Mouse (Mus musculus) layer of hippocampus, adult 8-10 months (tissue): Measurements from ENCODE around the gene Lsm5. TPM values are rescaled to one million over a fixed set of nuclear protein-coding genes. Genes with fewer than 3 reads are reported as not detected.

Experiments used
- DNase-seq, 2 experiments: peaks; one replicate each; pipeline ENCODE4 v3.0.0; 2022; ENCODE audit warnings: low spot score in 2 of 2
- total RNA-seq, 4 experiments: library from RNA; stranded (reverse); gene quantifications; 2 replicates each; pipeline ENCODE4 v1.2.4; 2022

Gene Lsm5
- 10 to 100 TPM in 3 of 4 experiments, 1 to 10 TPM in 1; 8.4 to 20.5 (median 15.1) TPM for total RNA-seq

DNA sequence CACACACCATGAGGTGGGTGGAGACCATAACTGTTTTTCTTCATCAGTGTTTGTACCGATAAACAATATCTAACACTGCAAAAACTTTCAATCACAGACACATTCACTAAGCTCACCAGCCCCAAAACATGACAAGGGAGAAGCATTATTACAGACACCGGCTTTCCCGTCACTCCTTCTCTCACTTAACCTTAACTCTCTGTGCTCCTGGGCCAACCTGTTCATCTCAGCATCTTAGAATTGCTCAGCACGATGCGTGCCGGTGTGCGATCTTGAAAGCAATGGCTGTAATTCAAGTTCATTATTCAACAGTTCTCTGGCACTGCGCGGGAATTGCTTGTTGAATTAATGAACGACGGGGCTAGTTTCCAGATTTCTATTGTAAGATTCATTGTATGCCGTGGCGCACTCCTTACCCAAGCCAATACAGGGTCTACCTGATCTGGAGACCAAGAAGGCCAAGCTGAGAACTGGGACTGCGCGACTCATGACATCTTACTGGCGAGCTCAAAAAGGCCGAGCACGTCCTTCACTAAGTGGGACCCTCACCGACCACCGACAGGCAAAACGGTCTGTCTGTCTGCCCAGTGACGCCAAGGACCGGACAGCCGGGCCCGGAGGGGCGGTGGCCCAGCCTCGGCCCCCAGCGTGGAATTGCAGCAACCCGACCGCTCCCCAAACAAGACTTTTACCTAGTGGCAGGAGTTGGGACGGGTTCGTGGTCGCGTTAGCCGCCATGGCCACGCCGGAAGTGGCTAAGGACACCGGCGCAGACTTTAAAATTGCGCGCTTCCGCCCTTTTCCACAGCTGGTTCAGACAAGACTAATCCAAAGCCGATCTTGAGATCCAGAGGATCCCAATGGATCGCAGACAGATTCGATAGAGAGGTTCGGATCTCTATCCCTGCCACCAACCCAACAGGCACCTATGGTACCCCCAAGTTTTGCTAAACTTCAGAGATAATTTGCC, at the start of gene Lsm5:
TSS of gene Lsm5 (minus strand) at position 780 of the 970 bp plus-strand sequence.
- DNase-seq, result peak; percentile 73 to 89

DNA sequence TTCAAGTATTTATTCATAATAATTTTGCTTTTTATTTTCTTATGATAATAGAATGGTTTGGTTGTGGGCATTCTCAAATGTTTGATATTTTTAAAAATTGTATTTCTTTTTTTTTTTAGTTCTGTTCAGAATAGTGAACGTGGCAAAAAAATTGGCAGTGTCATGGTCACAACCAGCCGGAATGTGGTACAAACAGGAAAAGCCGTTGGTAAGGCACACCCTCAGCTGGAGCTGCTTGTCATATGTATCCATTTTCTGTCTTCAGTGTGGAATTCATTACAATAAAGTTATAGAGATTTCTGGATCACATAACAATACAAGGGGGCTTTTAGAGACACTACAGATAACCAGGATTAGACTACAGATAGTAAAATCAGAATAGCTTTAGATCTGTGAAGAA, 49.2 kb upstream of the Lsm5 start:
- DNase-seq, result no peak

DNA sequence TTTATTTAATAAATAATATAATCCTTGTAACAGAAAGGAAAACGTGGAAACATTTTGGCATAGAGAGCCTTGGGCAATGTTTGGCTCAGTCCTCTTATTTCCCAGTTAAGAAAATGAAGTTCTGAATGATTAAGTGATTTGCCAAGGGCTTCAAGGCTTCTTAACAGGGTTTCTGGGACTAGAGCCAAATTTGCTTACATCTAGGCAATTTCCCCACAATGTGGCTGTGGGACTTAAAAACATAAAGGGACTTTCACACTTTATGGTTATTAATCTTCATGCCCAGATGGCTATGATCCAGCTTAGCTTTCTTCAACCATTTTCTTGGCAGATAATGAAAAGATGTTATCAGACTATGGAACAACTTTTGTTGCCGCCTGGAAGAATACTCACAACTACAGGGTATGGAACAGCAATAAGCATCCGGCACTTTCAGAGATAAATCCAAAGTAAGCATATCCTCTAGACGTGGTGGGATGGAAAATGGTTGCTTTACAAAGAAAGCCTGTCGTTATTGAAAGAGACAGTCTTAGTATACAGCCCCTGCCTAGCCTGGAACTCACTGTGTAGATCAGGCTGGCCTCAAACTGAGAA, 41.5 kb upstream of the Lsm5 start:
- DNase-seq, result no peak

DNA sequence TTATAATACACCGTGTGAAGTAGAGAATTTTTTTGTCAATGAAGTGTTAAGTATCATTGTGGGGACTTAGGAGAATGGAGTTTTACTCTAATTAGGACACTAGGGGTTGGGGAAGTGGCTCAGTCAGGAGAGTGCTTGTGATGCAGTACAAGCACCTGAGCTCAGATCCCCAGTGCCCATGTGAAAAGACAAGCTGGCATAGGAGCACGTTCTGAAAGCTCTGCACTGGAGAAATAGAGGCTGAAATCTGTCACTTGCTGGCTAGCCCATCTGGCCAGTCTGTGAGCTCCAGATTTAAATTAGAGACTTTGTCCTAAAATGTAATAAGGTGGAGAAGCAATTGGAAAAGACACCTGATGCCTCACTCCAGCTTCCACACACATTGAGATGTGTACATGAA, 28.0 kb upstream of the Lsm5 start:
- DNase-seq, result peak in 1 of 2 experiments; percentile 22

DNA sequence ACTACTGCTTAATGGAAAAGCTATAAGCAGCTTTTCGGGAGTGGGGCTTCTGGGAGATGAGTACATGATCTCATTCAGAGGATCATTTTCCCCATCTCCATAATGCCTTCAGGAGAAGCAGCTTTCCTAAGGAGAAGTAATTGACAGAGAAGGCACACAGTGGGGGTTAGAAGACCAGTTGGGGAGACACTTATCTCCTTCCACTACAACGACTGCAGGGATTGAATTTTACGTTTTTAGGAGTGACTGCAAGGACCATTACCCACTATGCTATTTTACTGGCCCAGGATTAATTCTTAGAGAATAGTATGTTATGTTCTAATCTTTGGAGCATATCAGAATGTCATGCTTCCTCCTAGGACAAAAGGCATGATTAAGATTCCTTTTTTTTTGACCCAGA, 16.4 kb upstream of the Lsm5 start:
- no peak for DNase-seq

DNA sequence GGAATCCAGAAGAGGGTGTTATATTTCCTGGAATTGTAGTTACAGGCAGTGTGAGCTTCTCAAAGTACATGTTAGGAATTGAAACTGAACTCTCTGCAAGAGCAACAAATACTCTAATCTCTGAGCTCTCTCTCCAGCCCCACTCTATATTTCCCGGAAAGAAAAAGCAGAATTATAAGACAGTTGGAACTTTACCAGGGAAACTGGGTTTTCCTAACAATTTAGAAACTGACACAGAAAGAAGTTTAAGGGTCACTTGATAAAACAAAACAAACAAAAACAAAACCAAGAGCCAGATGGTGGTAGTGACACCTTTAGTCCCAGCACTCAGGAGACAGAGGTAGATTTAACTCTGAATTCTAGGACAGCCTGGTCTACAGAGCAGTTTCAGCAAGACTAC, 14.6 kb upstream of the Lsm5 start:
- DNase-seq, result no peak

DNA sequence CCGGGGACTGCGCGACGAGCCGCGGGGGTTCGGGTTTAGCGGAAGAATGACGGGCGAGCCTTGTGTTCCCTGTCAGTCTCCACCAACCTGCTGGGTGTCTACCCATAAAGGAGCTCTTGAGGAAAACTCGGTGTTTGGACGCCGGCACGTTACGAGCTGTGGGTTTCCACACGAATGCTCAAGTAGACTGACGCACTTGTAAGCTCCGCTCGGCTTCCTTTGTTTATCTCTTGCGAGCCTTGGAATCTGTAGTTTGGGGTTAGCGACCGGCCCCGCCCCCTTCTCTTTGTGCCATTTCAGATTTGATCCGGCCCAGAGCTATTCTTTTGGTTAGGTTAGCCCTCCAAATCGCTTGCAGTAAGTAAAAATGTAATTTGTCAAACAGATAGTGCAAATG, 10.8 kb upstream of the Lsm5 start:
- peak in 1 of 2 experiments; percentile 19 for DNase-seq

DNA sequence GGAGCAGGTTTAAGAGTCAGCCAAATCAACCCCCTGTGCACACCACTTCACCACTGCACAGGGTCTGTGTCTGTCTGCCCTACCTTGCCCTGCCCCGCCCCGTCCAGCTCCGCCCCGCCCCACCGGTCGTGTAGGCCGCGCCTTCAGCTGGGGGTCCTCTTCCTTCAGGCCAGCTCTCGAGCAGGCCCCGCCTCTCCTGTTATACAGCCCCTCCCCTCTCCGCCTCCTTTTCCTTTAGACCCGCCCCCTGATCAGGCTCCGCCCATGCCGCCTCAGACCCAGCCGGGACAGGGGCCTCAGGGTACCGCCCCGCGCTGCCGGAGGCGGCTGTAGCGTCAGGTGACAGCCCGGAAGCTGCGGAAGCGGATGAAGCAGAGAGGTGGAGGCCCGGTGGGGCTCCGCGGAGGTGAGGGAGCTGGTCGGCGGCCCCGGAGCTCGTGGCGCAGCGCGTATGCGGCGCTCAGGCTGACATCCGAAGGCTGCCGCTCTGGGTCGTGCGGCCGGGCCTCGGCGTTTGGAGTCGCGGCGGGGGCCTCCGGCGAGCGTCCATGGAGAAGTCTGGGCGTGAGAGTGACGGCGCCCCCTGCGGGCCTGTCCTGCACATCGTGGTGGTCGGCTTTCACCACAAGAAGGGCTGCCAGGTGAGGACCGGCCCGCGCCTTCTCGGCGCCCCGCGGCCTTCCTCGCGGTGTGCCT, 10.2 kb upstream of the Lsm5 start, which contains the start of gene Avl9:
TSS of gene Avl9 (plus strand) at position 326 of the 696 bp plus-strand sequence.
- peak; percentile 95 to 96 for DNase-seq

DNA sequence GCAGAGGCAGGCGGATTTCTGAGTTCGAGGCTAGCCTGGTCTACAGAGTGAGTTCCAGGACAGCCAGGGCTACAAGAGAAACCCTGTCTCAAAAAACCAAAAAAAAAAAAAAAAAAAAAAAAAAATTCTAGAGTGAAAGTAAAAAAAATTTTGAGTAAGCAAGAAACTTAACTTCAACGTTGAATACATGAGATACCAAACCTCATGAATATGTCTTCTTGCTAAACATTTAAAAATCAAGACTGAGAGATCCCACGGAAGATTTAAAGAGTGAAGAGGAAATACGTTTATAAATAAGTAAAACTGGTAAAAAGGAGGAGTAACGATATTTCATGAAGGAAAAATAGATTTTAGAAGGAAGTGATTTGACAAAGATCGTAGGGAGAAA, 9.7 kb upstream of the Lsm5 start:
- DNase-seq, result no peak

DNA sequence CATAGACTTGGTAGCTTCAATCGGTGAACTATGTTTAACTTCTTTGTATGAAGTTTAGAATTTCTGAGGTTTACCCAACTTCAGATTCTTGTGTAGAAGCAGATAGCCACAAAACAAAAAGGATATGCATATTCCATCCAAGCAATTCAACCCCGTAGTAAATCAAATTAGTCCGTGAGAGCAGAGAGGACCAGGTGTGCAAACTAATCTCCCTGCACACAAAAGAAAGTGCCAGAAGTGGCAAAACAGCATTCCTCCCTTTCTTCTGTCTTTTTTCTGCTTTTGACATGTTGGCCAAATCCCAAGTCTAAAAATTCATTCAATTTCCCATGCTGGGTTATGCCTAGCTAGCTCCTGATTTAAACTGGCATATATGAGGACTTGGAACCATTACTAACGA, 12.1 kb downstream of the Lsm5 start:
- DNase-seq, result no peak

DNA sequence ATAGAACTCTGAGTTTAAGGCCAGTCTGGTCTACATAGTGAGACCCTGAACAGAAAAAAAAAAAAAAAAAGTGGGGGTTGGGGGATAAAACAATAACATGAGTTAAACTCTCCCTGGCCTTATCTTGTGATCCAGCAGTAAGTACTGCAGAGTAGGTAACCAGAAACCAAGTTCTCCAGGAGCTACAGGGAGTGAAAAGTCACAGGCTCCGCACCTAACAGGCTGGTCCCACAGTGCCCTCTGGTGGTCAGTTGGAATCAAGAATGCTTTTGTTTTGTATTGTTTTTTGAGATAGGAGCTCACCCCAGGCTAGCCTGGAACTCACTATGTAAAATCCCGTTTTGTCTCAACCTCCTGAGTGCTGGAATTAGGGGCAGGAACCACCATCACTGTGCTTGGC, 13.3 kb downstream of the Lsm5 start:
- DNase-seq, result peak in 1 of 2 experiments; percentile 64

DNA sequence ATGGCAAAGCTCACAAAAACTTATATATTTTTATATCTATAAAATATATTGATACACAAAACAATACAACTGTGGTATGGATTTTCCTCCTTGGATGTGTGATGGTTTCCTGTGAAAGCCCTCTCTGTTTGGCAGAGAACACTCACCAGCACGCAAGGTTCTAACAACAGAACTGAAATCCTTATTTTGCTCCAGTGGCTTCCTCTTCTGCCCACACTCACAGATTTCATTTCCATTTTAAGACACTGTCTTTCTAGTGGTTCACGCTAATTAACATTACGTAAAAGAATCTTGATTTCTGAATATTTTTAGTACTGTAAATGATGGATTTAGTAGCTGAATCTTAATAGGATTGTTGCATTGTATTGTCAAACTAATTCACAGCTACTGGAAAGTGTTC, 16.3 kb downstream of the Lsm5 start:
- DNase-seq, result no peak

DNA sequence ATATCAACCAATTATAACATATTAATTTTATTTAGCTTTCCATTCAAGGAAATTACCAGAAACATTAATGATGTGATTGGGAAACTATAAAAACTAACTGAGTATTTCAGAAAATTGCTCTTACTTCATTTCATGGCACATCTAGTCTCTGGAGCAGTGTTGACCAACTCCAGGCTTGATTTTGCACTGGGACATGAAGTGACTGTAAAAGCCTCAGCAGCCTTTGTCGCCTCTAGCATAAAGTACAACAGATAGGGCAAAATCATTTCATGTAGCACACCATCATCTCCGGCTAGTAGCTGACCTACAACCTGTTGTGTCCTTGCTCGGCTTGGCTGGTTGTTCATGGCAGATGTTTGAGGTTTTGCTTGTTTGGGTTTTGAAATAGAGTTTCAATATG, 40.1 kb downstream of the Lsm5 start:
- DNase-seq, result no peak

DNA sequence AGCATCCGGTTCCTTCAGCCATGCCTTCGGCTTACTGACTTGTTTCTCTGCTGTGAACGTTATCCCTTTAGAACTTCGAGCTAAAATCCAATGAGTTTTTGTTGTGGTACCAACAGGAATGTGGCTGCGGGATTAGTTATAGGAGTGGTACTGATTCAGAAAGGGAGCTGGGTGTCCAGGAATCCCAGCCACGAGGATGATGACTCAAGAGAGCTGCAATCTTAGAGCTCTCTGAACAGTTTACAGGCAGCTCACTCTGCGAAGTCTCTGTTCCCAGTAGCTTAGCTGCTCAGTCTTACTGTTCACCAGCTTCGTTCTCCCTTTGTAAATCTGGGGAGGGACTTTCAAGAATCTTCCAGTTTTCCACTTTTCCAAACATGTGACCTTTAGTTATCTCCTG, 49.1 kb downstream of the Lsm5 start:
- no peak for DNase-seq

DNA sequence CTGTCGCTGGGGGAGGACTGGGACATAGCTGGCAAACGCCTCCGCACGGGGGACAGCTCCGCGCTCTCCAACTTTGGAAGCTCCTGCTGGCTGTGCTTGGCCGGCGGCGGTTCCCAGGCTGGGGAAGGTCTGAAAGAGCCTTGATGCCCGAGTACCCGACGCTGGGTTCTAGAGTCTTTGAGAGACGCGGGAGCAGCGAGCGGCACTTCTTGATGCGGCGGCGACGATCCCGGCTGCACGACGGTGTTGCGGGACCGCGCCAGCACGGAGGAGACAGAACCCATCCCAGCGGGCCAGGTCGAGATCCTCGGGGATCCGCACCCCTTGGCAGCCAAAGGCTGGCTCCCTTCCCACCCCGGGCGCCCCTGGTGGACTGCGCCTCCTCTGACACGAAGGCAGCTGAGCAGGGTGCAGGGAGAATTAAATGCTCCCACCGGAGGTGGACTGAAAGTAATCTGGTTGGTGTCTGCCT, 52.4 kb downstream of the Lsm5 start:
- DNase-seq, result no peak

Other genes with a start within 250 kb of the Lsm5 start
- gene Pde1c, start 135.6 kb downstream of the Lsm5 start, total RNA-seq, result 1 to 10 TPM; 5.0 to 7.2 (median 5.5) TPM
- 10 to 100 TPM; 39.9 to 53.0 (median 47.3) TPM for gene Avl9, start 10.2 kb upstream of the Lsm5 start, total RNA-seq
- 10 to 100 TPM; 49.4 to 68.1 (median 56.8) TPM for gene Kbtbd2, start 93.1 kb upstream of the Lsm5 start, total RNA-seq
- gene Fkbp9, start 127.3 kb upstream of the Lsm5 start, total RNA-seq, result 10 to 100 TPM; 27.4 to 37.3 (median 30.9) TPM
- gene Nt5c3, start 219.2 kb upstream of the Lsm5 start, total RNA-seq, result 10 to 100 TPM; 35.6 to 39.9 (median 37.9) TPM
- gene Vmn1r4, start 219.3 kb upstream of the Lsm5 start, total RNA-seq, result under 1 TPM in 3 of 4 experiments, not detected in 1; 0.25 to 0.80 (median 0.43) TPM